Mouse (Mus musculus): Measurements from ENCODE around the gene Frmpd2.
A peak's percentile ranks its signal among the peaks of the same experiment; 100 is the strongest.

Frmpd2 gene

GRCm38 (mm10) chr14:33513877-33514276, 42.4 kb downstream of the Frmpd2 start:
- DNase-seq: no peak

DNA sequence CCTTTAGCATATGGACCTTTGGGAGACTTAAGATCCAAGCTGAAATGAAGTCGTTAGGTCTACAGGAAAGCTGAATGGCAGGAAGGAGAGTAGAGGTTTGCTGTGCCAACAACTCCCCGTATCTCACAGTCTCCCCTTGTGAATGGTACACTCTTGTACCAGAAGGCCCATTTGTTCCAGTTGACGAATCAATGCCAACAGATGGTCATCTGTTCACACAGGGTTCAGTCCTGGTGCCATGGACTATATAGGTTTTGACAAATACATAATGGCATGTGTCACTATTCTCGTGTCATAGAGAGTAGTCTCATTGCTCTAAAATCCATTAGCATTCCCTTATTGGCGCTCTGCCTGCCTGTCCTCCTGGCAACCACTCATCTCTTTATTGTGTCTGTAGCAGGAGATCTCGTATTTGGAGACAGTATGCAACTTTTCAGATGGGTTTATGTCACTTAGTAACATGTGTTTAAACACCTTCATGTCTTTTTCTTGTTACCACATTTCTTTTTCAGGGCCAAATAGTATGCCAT, 43.3 kb downstream of the Frmpd2 start:
- no peak for DNase-seq

GRCm38 (mm10) chr14:33521538-33521937, 50.0 kb downstream of the Frmpd2 start:
- DNase-seq: no peak

DNA sequence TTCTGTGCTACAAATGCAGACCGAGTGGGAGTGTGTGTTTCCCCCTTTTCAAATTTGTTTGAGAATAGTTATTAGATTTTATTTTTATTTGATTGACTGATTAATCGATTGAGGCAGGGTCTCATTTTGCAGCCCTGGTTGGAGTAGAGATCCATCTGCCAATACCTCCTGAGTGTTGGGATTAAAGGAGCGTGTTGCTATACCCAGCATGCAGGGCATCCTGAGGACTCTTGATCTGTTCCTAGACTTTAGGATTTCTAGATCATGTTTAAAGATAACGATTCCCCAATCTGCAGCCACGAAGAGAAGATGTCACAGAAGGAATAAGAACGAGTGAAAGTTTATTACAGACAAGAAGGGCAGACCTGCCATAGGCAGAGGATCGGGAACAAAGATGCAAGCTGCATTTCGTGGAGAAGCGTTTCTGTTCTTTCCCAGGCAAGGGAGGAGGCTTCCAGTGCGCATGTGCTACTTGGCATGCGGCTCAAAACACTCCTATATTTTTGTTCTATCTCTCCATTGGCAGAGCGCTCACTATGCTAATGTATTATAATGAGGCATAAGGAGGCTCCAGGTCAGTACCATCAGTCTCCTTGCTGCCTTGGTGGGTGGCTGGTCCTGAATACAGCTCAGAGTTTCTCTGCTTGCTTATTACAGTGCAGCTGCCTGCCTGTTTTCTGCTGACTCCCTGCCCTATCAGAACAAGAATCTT, 53.9 kb downstream of the Frmpd2 start:
- DNase-seq: no peak

- no peak for DNase-seq
Observed at GRCm38 (mm10) chr14:33526621-33527020, 55.1 kb downstream of the Frmpd2 start.

GRCm38 (mm10) chr14:33527938-33528337, 56.4 kb downstream of the Frmpd2 start:
- no peak for DNase-seq

DNA sequence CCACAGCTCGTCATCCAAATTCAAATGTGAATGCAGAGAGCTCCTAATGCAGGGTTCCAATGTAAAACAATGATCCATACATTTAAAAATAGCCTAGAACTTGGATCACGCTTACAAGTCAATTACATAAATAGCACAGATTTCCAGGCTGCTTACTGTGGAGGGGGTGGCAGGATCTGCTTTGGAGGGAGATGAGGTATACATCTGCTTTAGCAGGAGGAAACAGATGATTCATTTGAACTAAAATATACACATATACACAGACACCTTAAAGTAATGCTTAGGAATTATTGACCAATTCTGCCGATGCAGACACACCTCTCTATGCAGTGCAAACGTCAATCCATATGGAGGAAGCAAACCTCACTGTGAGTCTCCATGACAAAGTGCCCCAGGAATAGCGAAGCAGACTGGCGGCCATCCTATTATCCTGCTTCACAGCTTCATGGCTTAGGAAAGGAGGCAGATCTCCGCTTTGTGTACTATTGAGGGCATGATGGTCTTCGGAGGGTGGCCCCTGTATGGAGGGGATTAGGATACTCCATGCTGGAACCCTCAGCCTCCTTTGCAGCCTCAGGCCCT, 59.9 kb downstream of the Frmpd2 start:
- DNase-seq: no peak

- DNase-seq: no peak
Observed at GRCm38 (mm10) chr14:33532792-33533191, 61.3 kb downstream of the Frmpd2 start.

GRCm38 (mm10) chr14:33533516-33533915, 62.0 kb downstream of the Frmpd2 start:
- DNase-seq: no peak

- no peak for DNase-seq
Observed at GRCm38 (mm10) chr14:33535317-33535716, 63.8 kb downstream of the Frmpd2 start.

GRCm38 (mm10) chr14:33539559-33540167, 68.2 kb downstream of the Frmpd2 start:
- no peak for DNase-seq

DNA sequence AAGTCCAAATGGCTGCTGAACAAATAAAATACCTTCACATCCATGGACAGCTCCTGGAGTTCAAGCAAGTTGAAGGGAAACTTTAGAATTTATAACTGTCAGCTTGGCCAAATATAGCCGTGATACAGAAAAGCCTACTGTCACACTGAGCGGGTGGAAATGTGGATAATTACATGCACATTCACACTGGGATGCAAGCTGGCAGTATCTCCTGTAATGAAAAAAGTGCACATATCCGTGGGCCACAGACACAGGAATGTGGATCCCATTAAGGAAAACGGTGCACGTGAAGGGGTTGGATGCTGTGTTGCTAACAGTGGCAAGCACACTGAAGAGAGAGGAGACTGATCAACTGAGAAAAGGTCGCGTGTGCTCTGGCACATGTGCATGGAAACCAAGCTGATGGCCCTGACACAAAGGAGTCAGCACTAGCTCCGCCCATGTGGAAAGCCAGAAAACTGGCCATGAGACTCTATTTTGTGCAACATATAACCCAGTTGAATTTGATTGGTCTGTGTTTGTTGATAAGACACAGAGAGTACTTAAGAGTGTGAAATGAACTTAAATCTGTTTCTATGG, 74.2 kb downstream of the Frmpd2 start:
- no peak for DNase-seq

DNA sequence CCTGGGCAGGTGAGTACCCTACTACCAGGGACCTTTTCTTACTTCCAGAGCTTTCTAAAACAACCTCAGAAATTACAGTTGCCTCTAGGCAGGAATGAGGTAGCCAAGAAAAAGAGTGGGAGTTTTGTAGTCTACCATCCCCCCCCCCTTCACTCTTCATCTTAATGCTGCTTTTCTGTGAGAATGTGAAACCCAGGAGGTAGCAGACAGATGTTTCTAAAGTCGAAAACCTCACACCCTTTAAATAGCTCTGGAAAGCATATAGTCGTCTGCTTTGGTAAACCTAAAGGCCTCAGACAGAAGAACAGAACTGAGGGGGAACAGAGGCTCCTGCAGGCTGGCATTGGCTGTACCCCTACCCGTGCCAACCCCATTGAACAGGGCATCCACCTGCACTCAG, 77.2 kb downstream of the Frmpd2 start:
- DNase-seq: no peak

DNA sequence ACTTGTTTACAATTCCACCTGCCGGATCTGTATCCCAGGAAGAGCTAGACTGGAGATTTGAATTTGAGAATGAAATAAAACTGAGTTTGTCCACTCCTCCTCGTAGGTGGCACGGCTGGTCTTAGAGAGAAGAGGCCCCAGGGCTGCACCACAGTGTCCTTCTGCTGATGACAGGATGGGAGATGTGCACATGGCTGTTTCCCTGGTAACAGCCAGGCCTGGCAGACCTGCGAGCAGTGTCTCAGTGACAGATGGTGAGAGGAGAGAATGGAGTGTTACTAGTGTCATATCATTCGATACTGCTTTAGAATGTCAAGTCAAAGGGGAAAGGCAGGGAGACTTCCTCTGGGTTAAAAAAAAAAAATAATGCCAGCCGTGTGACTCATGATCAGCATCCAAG, 78.4 kb downstream of the Frmpd2 start:
- DNase-seq: no peak

GRCm38 (mm10) chr14:33570737-33571136, 99.2 kb downstream of the Frmpd2 start:
- DNase-seq: no peak

GRCm38 (mm10) chr14:33573643-33574042, 102.1 kb downstream of the Frmpd2 start:
- DNase-seq: no peak

DNA sequence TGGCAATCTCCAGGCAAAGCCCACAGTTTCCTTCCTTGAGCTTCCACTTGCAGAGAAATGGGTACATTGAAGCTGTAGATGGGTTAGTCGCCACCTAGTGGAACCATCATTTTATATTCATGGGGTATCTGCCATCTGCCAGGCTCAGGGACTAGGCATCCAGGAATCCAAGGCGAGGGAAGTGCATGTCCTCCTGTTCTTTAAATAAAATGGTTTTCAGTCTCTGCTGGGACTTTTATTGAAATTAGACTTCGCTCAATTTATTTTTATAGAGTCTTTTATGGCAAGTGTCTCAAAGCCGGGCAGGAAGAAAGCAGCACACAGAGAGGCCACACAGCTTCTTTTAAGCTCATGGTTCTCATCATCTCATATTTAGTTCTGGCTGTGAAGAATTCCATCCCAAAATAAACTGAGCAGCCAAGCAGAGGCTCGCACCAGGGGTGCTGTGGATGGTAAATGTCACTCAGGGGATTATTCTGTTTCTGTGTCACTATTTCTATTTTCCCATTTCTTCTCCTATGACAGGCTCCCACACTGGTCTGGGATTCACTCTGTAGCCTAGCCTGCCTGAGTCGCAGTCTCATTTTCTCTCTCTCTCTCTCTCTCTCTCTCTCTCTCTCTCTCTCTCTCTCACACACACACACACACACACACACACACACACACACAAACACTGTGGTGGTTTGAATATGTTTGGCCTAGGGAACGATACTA, 108.4 kb downstream of the Frmpd2 start:
- no peak for DNase-seq

DNA sequence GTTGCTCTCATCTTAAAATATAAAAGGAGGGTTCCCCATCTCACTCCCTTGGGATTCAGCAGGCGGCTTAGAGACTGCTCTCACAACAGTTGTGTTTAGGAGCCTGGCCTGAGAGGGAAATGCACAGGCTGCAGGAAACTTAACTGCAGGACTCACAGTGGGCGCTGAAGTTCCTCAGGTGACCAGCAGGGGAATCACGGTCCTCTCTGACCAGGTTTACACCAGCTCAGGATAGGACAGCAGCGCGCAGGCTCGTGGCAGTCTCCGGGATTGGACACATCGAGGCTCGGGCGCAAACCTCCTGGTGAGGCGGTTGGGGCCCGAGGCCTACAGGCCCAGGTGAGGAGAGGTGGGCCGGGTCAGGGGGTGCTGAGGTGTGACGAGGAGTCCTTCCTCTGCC, 117.5 kb downstream of the Frmpd2 start, which contains the start of gene Ptpn20:
TSS of gene Ptpn20 (plus strand) at position 257 of the 400 bp plus-strand sequence.
- DNase-seq: peak in 1 of 2 experiments; percentile 9

- DNase-seq: no peak
Observed at GRCm38 (mm10) chr14:33598376-33599130, 127.1 kb downstream of the Frmpd2 start.

DNA sequence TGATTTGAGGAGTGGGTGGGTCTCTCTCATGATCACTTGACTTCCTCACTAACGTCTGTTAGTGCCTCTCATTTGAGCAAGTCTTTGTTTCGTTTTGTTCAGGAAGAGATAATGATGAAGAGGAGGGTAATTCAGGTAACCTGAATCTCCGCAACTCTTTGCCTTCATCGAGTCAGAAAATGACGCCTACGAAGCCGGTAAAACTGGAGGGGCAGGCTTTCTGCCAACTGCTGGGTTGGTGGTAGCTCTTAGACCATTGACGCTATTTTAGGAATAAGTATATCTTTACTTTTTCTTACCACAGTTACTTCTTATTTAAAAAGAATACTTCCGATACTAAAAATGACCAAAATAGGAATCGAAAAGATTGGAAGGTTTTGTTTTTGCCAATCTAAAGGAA, 135.9 kb downstream of the Frmpd2 start:
- DNase-seq: no peak

Data from kidney, adult 8-10 months (tissue).